Mouse (Mus musculus) kidney, adult 18-20 months (tissue): ENCODE data around the gene Atl1.
A peak's percentile ranks its signal among the peaks of the same experiment; 100 is the strongest.

Source experiments
- DNase-seq: peaks from one replicate; pipeline ENCODE4 v3.0.0; 2021

Atl1 gene

DNA sequence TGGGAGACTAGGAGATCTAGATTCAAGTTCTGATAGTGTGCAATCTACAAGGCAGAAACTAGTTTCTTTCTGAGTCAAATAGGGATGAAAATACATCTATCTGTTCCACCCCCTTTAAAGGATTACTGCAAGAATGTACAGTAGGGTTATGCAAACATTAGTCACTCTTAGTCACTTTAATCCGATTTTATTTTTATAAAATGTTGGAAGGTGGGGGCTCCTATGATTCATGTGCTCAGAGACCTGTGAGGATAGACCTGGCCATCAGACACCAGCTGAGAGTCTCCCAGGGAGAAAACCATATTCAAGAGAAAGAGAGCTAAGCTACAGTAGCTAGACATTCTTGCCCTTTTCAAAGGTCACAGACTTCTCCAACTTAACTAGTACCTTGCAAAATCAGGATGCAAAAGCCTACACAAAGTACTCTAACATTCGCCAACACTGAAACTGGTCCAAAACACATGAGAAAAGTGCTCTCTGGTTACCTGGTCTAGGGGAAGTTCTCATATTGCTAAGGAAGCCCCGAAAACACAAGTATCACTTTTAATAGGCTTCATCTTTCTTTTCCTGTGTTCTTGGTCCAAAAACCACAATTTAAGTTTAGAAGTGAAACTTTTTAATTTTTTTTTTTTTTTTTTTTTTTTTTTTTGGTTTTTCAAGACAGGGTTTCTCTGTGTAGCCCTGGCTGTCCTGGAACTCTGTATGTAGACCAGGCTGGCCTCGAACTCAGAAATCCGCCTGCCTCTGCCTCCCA is 7.1 kb upstream of the Atl1 start:
- no peak for DNase-seq

- no peak for DNase-seq
These were observed 4.6 kb upstream of the Atl1 start for GRCm38 (mm10) chr12:69887776-69888175.

DNA sequence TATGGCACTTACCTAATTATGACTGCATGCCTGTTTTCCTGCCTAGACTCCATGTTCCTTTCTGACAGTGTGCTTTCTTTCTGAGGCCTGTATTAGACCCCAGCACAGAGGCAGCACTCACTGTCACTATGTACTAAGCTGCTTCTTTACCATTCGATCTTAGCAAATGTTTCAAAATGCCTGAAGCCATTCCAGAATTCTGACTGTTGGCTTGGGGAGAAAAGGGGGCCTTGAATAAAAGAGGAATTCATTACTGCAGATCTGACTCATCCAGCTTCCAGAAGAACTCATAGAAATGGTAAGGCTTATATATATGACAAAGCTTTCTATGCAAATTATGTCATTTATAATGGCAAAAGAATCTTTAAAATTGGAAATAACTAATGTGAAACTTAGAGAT is 4.1 kb upstream of the Atl1 start:
- no peak for DNase-seq

- no peak for DNase-seq
These were observed 2.4 kb upstream of the Atl1 start for GRCm38 (mm10) chr12:69890051-69890450.

DNA sequence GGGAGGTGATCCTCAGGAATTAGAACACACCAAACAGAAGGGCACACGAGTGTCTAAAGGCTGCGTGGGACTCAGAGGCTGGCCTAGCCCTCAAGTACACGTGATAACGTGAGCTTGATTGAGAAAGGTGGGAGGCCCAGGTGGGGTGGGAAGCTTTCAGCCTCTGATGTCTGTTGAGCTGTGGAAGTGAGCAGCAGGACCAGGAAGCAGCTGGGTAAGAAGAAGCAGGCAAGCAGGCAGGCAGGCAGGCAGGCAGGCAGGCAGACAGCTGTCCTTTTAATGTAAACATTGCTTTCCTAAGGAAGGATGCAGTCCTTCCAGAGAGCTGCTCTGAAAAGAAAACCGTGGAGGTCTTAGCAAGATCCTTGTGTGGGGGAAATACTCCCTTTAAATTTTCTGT is 1.9 kb upstream of the Atl1 start:
- no peak for DNase-seq

DNA sequence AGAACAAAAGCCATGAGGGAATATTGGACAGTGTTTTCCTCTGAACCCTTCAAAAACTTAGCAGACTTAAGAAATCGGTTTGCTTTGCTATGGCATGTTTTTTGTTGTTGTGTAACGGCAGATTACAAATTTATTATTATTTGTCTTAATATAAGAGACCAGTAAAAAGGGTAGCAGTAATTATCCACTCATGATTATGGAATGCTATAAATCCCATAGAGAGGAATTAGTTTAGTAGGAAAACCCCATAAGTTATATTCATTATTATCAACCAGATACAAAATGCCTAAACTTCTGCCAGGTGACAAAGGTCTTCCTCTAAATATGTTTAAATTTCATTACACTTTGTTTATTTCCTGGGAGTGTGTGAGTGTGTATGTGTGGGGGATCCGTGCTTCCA is 693 bp upstream of the Atl1 start:
- DNase-seq: no peak

DNA sequence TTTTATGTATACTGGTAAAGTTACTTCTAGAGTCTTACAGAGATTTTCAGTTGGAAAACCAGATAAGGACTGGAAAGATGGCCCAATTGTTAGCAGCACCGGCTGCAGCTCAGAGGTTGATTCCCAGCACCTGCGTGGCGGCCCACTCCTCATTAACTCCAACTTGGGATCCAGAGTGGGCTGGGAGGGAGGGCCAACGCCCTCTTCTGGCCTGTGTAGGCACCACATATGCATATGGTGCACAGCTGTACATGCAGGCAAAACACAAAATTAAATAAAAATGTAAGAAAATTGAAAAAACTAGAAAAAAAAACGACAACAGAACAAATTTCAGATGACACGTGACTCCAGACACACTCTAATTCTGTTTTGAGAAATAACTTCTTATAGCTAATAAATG is 1.5 kb downstream of the Atl1 start:
- DNase-seq: no peak

DNA sequence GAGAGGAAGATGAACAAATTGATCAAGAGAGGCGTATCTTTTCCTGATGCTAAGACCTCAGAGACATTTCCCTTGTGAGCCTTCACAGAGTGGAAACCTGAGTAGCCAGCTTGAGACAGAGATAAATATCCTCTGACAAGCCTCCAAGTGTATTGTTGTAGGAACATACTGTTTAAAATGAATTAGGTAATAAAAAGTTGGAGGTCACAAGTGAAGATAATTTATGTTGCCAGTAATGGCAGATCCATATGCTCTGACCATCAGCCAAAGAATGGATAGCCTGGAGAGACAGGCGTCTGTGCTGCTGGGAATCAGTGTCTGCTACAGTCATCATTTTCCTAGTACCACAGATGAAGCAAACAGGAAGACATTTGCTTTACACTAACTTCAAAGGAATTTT is 2.6 kb downstream of the Atl1 start:
- DNase-seq: no peak

- no peak for DNase-seq
These were observed 5.7 kb downstream of the Atl1 start for GRCm38 (mm10) chr12:69898119-69898518.

GRCm38 (mm10) chr12:69904991-69905390 is 12.6 kb downstream of the Atl1 start:
- no peak for DNase-seq

DNA sequence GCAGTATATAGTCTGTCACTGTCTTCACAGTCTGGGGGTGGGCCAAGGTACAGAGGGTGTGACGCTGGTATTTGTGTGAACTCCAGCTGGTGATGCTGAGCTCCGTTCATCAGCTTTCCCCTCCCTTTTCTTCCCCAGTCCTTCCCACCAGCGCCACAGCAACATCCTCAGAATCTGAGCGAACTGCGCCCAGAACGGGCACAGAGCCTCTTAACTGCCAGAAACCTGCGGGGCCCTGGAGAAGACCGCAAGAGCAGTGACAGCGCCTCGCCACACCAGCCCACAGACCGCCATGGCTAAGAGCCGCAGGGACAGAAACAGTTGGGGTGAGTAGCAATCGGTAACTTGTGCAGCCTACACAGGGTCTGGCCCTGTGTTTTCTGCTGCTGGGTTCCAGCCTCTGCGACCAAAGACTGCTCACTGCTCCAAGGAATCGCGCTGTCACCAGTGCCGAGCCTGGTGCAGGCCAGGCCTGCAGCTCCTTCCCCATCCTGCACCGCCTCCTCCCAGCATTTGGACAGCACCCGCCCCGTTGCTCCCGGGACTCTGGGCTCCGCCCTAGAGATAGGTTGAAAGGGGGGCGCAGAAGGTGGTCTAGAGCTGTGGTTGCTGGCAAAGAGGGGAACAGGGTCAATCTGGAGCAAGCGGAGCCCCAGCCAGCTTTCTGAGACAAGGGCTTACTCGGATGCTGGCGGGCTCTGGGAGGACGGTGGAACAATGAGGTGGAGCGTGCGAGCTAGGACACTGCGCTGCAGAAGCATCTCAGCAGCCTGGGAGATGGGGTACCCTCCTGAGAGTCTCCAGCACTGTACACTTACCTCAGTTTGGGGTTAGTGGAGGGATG is 15.5 kb downstream of the Atl1 start:
- DNase-seq: no peak

DNA sequence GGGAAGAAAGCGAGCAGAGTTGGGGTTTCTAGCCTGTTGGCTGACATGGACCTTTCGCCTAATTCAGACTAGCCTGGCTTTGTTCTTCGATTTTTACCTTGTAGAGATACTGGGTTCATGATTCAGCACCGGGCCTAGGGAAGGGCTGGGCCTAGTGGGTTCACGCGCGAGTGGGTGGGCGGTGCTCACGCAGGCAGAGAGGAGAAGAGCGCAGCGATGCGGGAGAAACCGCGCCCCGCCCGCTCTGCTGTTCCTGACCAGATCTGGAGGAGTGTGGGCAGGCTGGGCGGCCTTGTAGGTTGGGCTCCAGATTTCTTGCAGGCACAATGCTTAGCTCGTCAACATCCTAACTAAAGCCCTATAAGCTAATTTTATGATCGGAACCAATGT is 16.1 kb downstream of the Atl1 start:
- DNase-seq: no peak

DNA sequence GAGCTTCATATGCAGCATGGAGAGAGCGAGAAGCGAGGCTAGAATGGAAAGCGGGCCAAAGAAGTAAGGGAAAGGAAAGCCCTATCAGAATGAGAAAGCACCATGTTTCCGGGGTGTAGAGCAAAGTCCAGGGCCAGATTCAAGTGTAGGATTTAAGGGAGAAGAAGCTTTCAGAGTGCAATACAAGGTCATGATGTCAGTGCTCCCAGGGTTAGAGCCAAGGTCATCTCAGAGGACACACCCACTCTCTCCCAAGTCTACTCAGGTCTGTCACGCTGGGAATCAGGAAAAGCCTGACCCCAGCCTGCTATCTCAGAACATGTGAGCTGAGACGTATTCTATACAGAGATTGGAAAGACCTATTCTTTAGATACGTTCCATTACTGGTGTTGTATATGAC is 19.5 kb downstream of the Atl1 start:
- no peak for DNase-seq

DNA sequence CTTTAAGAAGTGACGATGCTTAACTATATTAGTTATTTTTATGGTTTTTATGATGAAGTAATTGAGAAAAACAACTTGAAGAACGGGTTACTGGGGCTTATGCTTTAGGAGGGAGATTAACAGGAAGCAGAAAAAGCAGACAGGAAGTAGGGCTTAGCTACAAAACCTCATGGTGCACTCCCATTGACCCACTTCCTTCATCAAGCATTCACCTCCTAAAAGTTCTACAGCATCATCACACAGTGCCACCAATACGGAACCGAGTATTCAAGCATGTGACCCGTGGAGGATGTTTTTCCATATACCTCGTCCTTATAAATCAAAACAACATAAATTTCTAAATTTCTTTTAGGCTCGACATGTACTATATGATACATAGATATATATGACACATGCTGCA is 20.3 kb downstream of the Atl1 start:
- DNase-seq: no peak

GRCm38 (mm10) chr12:69917870-69918269 is 25.5 kb downstream of the Atl1 start:
- DNase-seq: no peak

DNA sequence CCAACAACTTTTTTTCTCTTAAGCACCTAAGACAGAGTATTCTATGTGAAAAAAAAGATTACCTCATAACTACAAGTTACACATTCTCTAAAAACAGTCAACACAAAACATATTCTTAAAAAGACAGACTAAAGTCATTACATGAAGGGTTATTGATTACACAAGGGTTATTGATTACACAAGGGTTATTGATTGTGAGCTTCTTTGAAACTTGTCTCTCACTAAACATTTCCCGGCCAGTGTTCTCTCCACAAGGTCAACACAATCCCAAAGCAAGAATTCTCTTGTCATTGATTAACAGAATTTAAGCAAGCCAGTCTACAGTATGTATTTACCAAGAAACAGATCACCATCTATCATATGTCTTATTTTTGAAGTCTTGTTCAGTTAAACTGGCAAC is 29.7 kb downstream of the Atl1 start:
- DNase-seq: no peak

- no peak for DNase-seq
These were observed 30.7 kb downstream of the Atl1 start for GRCm38 (mm10) chr12:69923128-69923527.

GRCm38 (mm10) chr12:69923603-69924002 is 31.2 kb downstream of the Atl1 start:
- DNase-seq: no peak

- DNase-seq: peak; percentile 18
These were observed 31.6 kb downstream of the Atl1 start for GRCm38 (mm10) chr12:69924012-69924411.

DNA sequence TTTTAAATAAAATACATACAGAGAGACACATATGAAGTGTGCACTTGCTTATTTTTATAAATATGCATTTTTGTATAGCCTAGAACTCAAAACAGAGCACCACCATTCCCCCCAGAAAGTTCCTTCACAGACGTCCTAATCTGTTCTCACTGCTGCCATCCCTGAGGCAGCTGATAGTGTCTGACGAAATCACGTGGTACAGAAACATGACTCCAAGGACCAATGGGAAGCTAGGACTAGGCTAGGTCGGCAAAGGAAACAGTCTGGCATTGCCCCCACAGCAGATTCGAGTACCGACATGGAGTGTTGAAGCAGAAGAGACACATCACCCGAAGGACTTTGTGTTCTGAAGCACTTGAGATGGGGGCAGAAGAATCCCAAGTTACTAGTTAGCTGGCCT is 34.3 kb downstream of the Atl1 start:
- DNase-seq: no peak

GRCm38 (mm10) chr12:69937731-69938130 is 45.3 kb downstream of the Atl1 start:
- no peak for DNase-seq

DNA sequence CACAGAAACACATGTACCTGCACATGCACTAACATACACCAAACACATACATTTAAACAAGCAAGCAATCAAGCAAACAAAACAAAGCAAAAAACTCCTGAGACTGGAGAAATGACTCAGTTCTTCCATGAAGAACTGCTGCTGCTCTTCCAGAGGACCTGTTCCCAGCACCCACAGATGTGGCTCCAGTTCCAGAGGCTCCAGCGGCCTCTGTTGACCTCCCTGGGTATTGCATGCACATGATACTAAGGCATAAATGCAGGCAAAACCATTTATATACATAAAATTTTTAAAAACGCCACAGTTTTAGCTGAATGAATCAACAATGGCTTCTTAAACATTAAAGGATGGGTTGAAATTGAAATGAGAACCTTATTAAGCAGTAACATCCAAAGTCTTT is 46.9 kb downstream of the Atl1 start:
- no peak for DNase-seq

DNA sequence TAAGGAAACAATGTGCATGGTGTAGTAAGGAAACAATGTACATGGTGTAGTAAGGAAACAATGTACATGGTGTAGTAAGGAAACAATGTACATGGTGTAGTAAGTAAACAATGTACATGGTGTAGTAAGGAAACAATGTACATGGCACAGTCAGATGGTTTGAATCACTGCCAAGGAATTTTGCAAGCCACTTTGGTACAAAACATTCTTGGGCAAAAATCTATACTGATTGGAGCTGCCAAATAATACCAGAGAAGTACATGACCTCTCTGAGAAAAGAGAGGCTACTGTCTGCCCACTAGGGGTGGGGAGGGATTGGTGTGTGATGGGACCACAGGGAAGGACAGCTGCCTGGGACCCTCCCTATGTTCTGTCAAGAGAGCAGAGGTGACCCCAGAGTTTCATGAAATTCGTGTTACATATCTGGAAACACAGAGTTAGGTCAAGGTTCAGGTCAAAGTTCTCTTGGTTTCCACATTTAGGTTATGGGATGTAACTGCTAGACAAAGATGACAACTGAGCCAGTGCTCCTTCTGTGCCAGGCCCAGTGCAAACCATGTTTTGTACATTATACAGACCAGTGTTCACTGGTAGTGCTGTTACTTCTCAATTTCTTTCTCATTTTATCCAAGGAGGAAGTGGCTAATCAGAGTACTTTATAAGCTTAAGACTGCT is 49.4 kb downstream of the Atl1 start:
- DNase-seq: no peak

DNA sequence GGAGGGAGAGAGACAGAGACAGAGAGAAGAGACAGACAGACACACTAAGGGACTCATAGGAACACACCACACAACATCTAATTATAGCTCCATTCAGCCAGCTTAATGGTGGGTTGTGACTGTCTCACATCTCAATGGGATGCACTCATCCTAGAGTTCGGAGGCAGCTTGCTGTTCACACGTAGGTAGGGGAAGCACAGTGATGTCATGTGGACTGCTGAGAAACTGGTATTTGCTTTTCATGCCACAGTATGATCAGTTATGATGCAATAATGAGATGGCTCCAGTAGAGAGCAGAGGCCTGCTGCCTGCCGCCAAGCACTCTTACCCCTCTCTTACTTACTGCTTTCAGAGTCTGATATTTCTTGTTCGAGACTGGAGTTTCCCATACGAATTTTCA is 53.4 kb downstream of the Atl1 start:
- DNase-seq: no peak
